Mouse (Mus musculus) Muller cell, postnatal 12 days (primary cell): ENCODE measurements around the gene Vps41.

Experiments used
- DNase-seq: peaks from one replicate; pipeline ENCODE4 v3.0.0-alpha.2; 2015; ENCODE audit errors: inconsistent ontology term

Vps41 gene

DNA sequence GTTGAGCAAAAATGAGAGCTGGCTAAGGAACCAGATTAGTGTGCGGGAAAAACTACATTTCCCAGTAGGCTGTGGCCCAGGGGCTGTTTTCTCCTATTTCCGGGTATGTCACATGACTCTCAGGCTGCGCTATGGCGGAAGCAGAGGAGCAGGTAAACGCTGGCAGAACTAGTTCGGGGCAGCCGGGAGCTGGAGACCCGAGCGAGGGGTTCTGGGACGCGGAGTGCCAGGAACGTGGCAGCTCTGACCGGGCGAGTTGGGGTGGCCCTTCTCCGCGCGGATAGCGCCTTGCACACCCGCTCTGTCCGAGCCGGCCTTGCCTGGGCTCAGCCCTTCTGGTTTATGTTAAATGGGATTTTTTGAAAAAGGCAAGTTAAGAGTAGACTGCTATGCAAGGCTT, at the start of gene Vps41:
Gene Vps41, plus strand, starts transcription at position 102 of the 400 bp plus-strand sequence.
- DNase-seq = peak; percentile 67

DNA sequence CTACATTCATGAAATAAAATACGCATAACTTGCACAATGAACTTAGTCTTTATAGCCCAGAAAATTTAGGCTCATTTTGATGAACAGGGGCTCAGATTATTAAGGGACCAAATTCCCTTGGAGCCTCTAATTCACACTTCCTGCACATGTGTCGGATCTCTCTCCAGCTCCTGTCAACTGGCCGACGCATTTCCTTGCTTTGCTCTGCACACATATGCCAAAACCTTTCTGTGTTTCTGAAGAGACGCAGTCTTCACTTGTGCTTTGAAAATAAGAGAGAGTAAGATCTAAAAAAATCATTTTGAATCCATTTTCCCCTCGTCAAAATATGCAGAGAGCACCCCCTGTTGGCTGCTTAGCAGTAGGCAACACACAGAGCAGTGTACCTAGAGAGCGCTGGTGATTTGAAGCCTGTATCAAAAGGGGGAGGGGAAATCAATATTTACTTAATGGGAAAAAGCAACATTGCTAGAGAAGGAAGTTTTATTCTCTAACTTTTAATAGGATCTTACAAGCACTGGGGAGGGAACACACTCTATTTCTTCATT, 18.5 kb upstream of the Vps41 start:
- no peak for DNase-seq

DNA sequence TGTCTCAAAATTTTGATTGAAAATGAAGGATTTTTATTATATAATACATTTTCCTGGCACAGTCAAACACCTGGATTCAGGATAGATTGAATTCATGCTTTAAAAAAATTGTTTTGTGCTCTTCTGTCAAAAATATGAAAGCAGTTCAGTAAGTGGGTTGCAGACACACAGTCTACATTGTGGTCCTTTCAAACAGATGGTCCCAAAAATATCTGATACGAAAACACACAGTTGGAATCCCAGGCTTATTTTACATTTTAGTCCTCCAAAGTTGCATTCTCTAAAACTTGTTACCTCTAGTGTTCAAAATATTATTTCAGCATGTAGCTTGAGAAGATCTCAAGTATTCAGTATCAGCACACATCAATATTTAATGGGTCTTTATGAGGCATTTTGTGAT, 5.4 kb upstream of the Vps41 start:
- DNase-seq = no peak

DNA sequence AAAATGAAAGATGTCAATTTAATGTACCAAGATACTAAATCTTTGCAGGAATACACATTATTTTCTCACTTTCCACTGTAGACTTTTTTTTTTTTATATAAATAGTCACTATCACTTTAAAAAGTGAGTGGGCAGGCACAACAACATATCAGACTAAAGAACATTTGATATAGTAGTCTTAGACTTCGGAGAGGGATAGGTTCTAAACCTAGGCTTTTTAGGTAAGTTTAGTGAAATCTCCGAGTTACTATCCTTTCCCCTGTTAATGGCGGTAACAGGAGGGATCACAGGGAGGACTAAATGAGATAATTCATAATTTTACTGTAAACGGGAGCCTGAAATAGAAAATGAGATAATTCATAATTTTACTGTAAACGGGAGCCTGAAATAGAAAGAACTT, 379 bp upstream of the Vps41 start:
- DNase-seq = no peak

DNA sequence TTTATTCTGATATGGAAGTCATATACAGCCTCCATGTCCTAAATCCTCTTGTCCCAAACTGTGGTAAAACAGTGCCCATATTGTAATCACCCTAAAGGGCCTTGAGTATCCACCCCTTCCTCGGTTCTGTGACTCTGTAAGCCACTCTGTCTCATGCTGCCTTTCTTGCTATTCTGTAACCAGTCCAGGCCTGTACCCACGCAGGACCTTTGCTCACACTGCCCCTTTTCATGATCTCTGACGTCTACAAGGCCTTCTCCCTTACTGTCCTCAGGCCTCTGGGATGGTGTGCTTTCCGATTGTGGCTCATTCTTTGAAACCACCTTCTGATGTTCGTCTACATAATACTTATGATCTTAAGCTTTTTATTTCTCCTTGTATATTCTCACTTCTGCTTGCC, 1.4 kb downstream of the Vps41 start:
- no peak for DNase-seq

DNA sequence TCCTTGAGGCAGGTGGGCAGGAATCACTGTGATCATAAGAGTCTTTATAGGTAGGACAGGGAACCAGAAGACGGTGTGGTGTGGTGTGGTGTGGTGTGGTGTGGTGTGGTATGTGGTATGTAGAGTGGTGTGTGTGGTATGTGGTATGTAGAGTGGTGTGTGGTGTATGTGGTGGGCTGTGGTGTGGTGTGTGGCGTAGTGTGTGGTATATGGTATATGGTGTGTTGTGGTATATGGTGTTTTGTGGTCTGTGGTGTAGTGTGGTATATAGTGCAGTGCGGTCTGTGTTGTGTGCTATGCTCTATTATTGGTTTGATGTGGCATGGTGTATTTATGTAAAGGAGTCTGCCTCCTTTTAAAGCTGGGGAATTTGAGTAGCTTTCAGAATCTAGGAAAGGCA, 13.6 kb downstream of the Vps41 start:
- no peak for DNase-seq

DNA sequence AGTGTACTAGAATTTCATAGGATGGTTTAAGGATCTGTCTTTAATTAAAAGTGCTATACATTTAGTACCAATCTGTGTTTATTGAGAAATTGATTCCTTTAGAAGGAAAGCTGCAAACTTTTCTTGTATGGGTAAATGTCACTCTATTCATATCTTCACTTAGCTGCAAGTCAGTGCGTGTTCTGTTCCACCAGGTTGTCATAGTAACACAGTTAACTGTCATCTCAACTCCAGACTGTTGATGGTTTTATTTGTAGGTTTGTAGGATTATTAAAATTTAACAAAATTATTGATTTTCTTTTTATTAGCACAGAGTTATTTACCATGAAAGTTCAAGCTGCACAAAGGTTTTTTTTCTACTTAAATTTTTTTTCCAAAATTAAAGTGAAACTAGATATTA, 19.5 kb downstream of the Vps41 start:
- DNase-seq = no peak

DNA sequence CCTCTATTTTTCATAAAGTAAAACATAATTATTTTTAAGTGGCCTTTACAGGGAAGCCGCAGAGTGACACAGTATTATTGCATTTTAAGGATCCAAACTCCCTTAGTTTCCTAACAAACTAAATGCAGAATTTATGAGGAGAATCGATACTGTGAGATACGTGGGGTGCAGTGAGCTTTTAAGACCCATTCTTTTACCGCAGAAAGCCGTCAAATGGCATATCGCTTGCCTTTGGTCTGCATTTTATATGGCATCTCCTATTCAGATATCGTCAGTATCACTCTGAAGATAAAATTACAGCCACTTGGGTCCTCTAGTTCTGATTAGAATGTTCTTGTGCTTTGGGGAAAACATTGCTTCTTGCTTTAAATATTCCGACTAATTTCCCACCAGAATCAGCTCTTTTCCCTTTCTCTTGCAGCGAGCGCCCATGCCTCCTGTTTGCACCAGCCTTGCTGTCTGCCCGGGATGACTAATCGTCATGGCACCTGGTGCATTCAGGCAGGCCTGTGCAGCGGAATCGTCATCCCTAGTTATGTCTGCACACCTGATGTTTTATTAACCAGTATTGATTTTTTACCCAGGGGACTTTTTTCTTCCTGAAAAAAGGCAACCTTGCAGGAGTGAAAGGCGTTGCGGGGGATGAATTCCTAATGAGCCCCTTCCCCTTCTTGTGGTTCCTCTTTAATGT, 26.6 kb downstream of the Vps41 start:
- DNase-seq = peak; percentile 12

DNA sequence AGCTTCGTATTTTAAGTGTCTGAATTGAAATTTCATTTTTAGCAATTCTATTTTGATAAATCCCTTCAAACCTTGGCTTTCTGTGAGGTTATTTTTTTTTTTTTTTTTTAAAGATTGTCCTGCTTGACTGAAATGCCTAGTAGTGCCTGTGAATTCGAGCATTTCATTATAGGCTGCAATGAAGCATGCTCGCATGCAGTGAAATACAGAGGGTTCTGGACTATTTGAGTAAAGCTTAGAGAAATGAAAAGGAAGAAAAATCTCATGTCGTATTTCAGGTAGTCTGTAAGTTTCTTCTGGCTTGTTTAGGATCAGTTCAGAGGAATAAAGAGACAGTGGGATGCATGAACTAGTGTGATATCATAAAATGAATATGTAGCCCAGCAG, 27.2 kb downstream of the Vps41 start:
- DNase-seq = no peak

DNA sequence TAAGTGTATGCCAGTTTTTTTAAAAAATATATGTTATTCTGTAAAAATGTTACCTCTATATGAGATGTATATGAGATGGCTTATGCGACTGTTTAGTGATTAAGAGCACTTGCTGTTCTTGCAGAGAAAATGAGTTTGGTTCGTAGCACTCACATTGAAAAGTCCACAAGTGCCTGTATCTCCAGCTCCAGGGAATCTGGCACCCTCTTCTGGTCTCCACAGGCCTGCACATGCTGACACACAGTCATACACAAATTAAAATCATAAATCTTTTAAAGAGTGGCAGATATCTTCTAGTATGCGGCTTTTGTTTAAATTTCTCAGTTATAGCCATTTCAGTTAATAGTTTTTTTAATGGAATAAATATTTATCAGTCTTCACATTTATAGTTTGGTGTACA, 40.9 kb downstream of the Vps41 start:
- no peak for DNase-seq

DNA sequence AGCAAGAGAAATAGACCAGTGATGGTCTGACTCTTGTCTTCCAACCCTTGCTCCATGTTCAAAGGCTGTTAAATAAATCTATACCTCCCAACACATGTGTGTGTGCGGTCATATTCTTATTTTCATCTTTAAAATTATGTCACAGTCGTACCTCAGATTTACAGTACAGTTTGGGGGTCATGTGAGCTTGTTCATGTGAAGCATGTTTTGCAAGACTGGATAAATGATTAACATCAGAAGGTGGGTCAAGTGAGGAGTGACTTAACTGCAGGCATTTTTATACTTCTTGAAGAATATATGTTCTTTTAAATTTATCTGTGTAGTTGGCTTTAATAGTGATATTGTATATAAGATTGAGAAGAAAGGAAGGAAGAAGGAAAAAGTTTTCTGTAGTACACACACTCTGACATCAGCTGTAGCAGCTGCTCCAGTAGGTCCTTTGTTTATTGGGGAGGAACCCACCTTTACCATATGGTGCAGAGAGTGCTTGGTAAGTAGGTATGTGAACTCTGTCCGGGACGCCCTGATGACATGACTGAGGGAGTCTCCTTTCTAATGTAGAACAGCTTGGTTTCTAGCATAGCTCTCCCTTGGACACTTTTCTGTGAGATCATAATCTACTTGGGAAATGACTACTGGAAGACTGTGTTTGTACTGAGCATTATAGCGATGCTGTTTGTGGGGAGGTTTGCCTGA, 42.4 kb downstream of the Vps41 start:
- no peak for DNase-seq

DNA sequence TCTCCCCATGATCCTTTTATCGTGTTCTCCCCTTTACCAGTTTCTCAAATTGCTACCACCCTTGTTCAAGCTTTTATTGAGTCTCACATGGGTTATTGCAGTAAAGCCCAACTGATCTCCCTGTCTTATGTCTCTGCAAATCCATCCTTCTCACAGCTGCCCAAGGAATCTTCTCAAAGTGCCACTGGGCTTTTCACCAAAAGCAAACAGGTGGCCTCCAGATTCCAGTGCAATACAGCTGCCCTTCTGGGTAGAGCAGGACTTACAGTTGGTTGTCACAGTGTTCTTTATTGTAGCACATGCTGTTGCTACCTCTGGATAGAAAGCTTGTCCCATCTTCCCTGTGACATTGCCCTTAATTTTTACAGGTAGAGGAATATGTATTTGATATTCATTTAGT, 44.4 kb downstream of the Vps41 start:
- DNase-seq = no peak

DNA sequence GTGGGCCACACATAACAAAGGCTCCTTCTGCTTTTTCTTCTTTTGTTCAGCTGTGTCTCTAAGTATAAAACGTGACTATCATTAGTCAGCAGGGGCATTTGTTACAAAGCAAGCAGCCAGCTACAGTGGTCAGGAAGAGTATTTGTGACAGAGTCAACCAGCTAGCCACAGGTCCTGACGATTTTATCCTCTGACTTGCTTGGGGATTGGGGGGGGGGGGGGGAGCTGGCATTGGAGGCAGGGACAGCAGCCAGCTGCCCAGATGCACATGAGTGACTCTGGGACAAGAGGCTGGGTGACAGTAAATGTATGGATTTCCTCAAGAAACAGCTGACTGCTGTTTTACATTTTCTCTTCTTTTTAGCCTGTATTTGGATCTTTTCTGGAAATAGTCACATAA, 50.8 kb downstream of the Vps41 start:
- DNase-seq = peak; percentile 45

DNA sequence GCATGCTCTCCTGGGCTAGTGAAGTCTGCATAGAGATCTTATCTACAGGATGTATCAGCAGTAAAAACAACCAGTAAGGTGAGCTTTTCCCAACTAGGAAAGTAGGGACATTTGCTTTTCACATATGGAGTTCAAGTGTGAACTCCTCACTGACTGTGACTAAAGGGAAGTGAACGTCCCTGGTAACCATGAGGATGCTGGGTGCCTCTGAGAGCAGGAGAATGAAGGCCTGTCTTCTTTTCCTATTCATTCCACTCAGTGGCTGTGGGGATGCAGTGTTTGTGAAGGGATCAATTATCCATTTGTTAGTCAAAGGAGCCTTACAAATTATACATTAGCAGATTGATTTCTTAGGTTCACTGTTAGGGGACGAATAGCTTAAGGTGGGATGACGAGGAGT, 51.4 kb downstream of the Vps41 start:
- DNase-seq = no peak

DNA sequence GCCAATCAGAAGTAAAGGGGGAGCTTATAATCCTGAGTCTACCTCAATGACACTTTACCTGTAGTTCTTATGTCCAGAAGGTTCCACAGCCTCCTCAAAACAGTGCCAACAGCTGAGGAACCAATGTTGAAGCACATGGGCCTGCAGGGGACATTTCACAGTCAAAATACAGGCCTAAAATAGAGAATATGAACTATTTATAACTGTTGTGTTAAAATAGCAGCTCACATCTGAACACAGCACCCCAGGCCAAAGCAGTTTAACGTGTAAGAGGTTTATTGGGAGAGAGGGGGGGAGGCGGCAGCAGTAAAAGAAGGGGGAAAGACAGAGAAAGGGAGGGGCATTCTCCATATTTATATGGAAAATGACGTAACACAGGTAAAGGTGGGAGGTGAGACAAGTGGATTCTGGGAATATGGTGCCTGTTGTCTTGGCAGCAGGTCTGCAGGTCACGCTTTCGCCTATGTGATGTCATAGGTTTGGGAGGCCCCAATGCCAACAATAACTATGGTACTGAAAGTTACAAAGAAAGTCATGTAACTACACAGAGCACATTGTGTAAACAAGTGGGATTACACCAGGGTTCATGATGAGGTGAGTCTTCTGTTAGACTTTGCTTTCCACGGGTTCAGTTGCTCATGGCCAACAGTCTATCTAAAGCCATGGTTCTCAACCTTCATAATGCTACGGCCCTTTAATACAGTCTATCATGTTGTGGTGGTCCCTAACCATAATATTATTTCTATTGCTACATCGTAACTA, 56.5 kb downstream of the Vps41 start:
- no peak for DNase-seq

DNA sequence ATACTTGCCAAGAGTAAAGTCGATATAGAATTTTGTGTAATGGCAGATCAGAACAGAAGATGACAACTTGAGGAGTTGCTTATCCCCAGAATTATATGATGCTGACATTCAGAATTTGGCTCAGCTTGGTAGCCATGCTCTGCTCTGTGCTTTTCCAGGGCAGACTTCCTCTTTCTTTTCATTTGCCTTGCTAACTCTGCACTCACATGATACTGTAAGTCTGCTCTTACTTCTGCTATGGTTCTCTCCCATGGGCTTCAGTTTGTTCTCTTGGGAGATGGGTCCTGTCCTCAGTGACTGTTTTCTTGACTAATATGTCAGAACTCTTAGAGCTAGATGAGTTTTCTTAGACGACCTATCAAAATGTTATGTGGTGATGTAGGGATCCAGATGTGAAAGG, 64.2 kb downstream of the Vps41 start:
- DNase-seq = no peak

DNA sequence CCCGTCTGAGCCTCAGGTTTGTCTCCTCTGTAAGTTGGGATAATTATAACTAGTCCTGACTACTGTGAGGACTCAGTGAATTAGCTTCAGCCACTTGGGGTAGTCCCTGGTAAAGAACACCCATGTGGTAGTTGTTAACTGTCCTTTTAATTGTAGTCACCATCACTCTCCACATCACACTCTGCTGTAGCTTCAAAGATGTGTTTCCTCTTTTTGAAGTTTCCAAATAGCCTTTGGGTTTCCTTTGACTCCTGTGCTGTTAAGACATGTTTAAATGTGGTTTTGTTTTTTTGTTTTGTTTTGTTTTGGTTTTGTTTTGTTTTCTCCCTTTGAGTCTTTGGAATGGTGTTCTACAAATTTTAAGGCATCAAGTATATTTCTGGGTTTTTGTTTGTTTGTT, 68.6 kb downstream of the Vps41 start:
- no peak for DNase-seq

DNA sequence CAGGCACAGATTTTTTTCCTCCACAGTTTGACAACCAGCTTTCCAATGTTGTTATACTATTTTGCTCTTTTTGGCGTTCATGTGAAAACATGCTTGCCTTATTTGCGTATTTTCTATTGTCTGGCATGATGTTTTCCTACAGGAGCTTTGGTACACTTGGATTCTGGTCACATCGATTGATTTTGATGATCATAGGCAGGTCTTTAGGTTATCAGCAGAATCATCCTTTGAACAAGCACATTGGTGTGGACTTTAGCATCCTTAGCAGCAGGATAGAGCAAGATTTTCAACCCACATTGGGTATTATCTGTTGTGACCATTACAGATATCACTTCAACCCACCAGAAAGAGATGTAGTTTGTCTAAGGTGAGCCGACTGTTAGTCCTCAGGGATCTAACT, 71.0 kb downstream of the Vps41 start:
- DNase-seq = no peak

DNA sequence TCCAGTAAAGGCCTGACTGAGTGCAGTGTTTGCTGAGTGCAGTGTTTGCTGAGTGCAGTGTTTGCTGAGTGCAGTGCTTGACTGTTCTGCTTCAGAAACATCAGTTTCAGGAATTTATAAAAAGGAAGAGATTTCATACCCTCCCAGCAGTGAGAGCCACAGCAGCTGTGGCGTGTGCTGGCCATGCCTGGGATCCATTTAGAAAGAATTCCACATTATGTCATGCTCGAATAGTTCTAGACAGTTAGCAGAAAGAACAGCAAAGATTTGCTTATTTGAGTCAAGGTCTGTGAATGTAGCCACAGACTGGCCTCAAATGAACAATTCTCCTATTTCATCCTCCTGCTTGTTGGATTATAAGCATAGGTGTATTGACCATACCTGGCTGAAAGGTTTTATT, 71.6 kb downstream of the Vps41 start:
- DNase-seq = peak; percentile 81

DNA sequence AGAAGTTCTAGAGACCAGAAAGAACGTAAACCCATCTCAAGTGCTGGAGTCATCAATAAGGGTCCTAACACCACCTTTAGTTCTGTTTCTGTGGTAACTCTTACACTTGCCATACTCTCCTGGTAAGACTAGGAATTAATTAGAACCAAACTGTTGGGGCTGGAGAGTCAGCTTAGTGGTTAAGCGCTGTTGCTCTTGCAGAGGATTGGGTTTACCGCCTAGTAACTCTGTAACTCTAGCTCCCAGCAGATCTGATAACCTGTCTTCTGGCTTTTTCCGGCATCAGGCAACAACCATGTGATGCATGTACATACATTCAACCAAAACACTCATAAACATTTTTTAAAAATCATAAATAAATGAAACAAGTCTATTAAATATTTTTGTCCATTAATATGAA, 72.6 kb downstream of the Vps41 start:
- DNase-seq = no peak

DNA sequence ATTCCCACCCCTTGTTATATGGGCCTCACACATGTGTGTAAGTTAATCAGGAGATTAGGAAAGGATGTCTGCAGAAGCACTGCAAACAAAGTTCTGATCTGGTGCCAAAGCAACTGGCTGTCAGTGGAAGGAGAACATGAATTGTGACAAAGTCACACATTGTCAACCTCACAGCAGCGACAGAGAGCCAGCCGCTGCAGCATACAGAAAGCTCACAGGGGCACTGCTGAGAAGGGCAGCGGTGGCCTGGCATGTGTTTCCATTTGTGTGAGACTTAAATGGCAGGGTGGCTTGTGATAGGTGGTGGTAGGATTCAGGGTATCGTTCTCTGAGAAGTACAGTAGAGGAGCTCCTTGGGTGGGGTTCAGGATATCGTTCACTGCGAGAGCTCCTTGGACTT, 73.0 kb downstream of the Vps41 start:
- DNase-seq = peak; percentile 6

DNA sequence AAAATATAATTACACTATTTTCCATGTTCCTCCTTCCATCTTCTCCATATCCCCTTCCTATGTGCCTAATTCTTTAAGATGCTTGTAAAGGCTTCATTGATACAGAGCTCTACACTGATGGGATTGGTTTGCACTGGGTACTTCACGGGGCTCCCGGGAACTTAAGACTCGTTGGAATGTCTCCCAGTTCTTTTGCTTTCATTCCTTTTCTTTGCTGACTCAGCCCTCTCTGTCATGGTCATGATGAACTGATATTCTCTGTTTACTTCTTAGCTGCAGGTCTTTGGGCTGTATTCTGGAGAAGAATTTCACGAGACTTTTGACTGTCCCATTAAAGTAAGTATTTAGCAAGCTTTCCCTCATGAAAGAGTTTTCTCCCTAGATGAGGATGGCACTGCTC, 74.2 kb downstream of the Vps41 start:
- DNase-seq = peak; percentile 20

DNA sequence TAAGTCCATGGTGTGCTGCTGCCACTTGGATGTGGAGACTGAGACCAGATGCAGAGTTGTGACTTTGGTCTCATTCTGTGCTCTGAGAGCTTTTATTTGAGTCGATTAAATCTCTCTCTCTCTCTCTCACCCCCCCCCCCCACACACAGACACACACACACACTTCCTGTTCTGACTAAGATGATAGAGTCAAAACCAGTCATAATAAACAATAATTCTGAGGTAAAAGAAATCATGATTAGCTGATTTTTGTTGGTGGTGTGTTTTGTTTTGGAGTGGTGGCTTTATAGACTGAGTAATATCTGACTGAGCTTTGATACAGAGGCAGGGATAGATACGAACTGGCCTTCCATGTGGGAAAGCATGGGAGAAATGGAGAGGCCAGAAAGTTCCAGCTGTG, 74.6 kb downstream of the Vps41 start:
- DNase-seq = no peak
